Mouse (Mus musculus): Measurements from ENCODE around the gene Emilin1.

DNA sequence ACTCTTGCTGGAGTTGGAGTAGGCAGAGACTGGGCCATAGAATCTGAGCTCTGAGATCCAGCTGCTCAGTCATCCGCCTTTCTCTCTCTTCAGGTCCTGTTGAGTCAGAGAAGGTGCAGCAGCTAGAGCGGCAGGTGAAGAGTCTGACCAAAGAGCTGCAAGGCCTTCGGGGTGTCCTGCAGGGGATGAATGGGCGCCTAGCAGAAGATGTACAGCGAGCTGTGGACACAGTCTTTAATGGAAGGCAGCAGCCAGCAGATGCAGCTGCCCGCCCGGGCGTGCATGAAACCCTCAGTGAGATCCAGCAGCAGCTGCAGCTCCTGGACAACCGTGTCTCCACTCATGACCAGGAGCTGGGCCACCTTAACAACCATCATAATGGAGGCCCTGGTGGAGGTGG is 3.6 kb downstream of the Emilin1 start:
- TF ChIP-seq POLR2A (IDR thresholded peaks at IDR 0.05; ENCODE audit: extremely low read depth, insufficient read depth, low read length) (no peak), CTCF (IDR thresholded peaks at IDR 0.05; ENCODE audit: low read depth, low read length) (no peak)
